In the genomic region with DNA sequence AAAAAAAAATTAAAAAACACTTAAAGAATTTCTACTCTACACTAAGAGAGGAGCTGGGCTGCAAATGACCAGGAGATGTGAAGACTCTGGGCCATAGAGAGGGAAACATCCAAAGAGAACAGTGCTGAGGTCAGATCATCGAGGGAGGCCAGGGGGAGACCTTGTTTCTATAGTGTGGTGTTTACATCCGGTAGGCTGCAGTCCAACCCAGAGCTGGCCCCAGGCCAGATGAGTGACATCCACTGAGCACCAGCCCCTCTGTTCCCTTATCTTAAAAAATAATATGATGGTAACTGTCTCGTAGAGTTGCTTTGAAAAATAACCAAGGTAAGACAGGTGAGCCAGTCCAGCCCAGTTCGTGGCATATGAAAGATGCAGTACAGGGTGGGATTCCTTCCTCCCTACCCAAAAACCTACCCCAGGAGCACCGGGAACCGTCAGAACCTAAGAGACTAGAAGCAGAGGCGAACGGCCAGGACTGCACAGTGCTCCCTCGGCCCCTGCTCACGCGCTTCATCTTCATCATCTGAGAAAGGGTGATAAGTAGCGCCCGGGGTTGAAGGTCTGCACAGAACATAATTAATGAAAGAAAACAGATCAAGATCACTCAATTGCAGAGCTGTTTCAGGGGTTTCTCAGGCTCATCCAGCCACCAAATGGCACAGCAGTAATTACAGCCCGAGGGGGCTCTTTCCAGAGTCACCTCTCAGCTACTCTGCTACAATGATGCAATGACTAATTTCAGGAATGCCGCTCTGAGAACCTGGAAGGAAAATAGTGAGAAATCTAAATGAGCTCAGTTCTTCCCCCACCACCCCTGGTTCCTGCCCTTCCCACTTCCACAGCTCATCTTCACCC, we compare ENCODE assay signal across 17 mouse cellular contexts. TPM values are rescaled to one million over a fixed set of nuclear protein-coding genes. Genes with fewer than 3 reads are reported as not detected.
DNase-seq lines count a peak whose midpoint lies in the region; ATAC-seq and TF ChIP-seq lines count a peak whose summit lies in the region.
"Had no signal": no experiment of that assay in that cellular context is flagged by ENCODE, and none has a peak within 500 bp of the region (broad histone marks: within the 10 kb centered on the region; RNA-seq: fewer than 3 reads in every experiment).

No protein-coding gene starts in this region.

- 43% methylated on average over 15 of the region's 15 CpGs for WGBS in kidney, embryonic 15.5 days
- WGBS in lung, adult 2 months: 45% methylated on average over 15 of the region's 15 CpGs
- 57% methylated on average over 15 of the region's 15 CpGs for WGBS in hindbrain, embryonic 14.5 days
- WGBS in midbrain, embryonic 14.5 days: 69% methylated on average over 15 of the region's 15 CpGs
- 47% methylated on average over 15 of the region's 15 CpGs for WGBS in stomach, postnatal 0 days

- 0 out of 2 replicates have a peak overlapping the region, but pooled peaks have one; percentile 2 for H3K27ac ChIP-seq in kidney, embryonic 15.5 days
- no peak overlapping the region for H3K27ac ChIP-seq in hindbrain, embryonic 14.5 days
- H3K27ac ChIP-seq in midbrain, embryonic 14.5 days (replicated peaks; ENCODE audit: low read depth, low read length): peak overlapping the region; percentile 45; the same call in 1 of the 2 replicates
- H3K27ac ChIP-seq in stomach, postnatal 0 days (replicated peaks): no peak overlapping the region
- H3K27ac ChIP-seq: embryonic facial prominence, embryonic 10.5 days; forebrain, embryonic 15.5 days; liver, embryonic 12.5 days had no signal

- no peak overlapping the region for H3K4me2 ChIP-seq in kidney, embryonic 15.5 days
- H3K4me2 ChIP-seq in hindbrain, embryonic 14.5 days (replicated peaks): no peak overlapping the region
- no peak overlapping the region for H3K4me2 ChIP-seq in midbrain, embryonic 14.5 days (ENCODE audit: low read length)
- H3K4me2 ChIP-seq in stomach, postnatal 0 days (replicated peaks; ENCODE audit: low read depth): no peak overlapping the region
- H3K4me2 ChIP-seq: forebrain, embryonic 15.5 days; liver, embryonic 12.5 days had no signal

- H3K36me3 ChIP-seq in kidney, embryonic 15.5 days: no peaks in the 10 kb centered on the region
- no peaks in the 10 kb centered on the region for H3K36me3 ChIP-seq in hindbrain, embryonic 14.5 days (replicated peaks; ENCODE audit: control insufficient read depth, insufficient read depth)
- H3K36me3 ChIP-seq in midbrain, embryonic 14.5 days (ENCODE audit: control insufficient read depth, insufficient read depth, low read length): no peaks in the 10 kb centered on the region
- no peaks in the 10 kb centered on the region for H3K36me3 ChIP-seq in stomach, postnatal 0 days (ENCODE audit: control insufficient read depth, insufficient read depth, low read length)
- H3K36me3 ChIP-seq: embryonic facial prominence, embryonic 10.5 days; forebrain, embryonic 15.5 days; liver, embryonic 12.5 days had no signal

- H3K9me3 ChIP-seq in kidney, embryonic 15.5 days (replicated peaks): no peaks in the 10 kb centered on the region
- H3K9me3 ChIP-seq in hindbrain, embryonic 14.5 days (ENCODE audit: control insufficient read depth, low read length): no peaks in the 10 kb centered on the region
- H3K9me3 ChIP-seq in midbrain, embryonic 14.5 days (ENCODE audit: control insufficient read depth, low read length): no peaks in the 10 kb centered on the region
- no peaks in the 10 kb centered on the region for H3K9me3 ChIP-seq in stomach, postnatal 0 days (ENCODE audit: control insufficient read depth, low read length)
- H3K9me3 ChIP-seq: embryonic facial prominence, embryonic 10.5 days; forebrain, embryonic 15.5 days; liver, embryonic 12.5 days had no signal

- TF ChIP-seq POLR2A in lung, adult 2 months (IDR thresholded peaks at IDR 0.05; ENCODE audit: borderline replicate concordance, extremely low read depth, low read depth, low read length): no peak

- no peak overlapping the region for H3K9ac ChIP-seq in kidney, embryonic 15.5 days
- no peak overlapping the region for H3K9ac ChIP-seq in hindbrain, embryonic 14.5 days
- H3K9ac ChIP-seq in midbrain, embryonic 14.5 days (replicated peaks; ENCODE audit: low read length): no peak overlapping the region
- no peak overlapping the region for H3K9ac ChIP-seq in stomach, postnatal 0 days (ENCODE audit: low read length)
- H3K9ac ChIP-seq: forebrain, embryonic 15.5 days; liver, embryonic 12.5 days had no signal

- H3K4me1 ChIP-seq in kidney, embryonic 15.5 days: peaks cover 15% of the 10 kb centered on the region
- no peaks in the 10 kb centered on the region for H3K4me1 ChIP-seq in lung, adult 2 months (ENCODE audit: control insufficient read depth, insufficient read depth, low read length)
- no peaks in the 10 kb centered on the region for H3K4me1 ChIP-seq in hindbrain, embryonic 14.5 days (replicated peaks; ENCODE audit: control insufficient read depth, insufficient read depth, low read length)
- H3K4me1 ChIP-seq in midbrain, embryonic 14.5 days (ENCODE audit: control insufficient read depth, insufficient read depth, low read length): 0 out of 2 replicates have a peak, but pooled peaks cover 4% of the 10 kb centered on the region
- H3K4me1 ChIP-seq in stomach, postnatal 0 days (replicated peaks; ENCODE audit: control insufficient read depth, insufficient read depth): no peaks in the 10 kb centered on the region
- H3K4me1 ChIP-seq: forebrain, embryonic 15.5 days; liver, embryonic 12.5 days had no signal

- ATAC-seq in kidney, embryonic 15.5 days (replicated peaks; ENCODE audit: low FRiP score): 0 out of 2 replicates have a peak, but pooled peaks have one; percentile 9
- 0 out of 2 replicates have a peak, but pooled peaks have one; percentile 14 for ATAC-seq in hindbrain, embryonic 14.5 days (ENCODE audit: low FRiP score)
- 0 out of 2 replicates have a peak, but pooled peaks have one; percentile 17 for ATAC-seq in midbrain, embryonic 14.5 days (ENCODE audit: low FRiP score, low TSS enrichment)
- no peak for ATAC-seq in stomach, postnatal 0 days (ENCODE audit: low FRiP score, low TSS enrichment)
- ATAC-seq: forebrain, embryonic 15.5 days; liver, embryonic 12.5 days had no signal

- H3K27me3 ChIP-seq in kidney, embryonic 15.5 days: no peaks in the 10 kb centered on the region
- no peaks in the 10 kb centered on the region for H3K27me3 ChIP-seq in hindbrain, embryonic 14.5 days (ENCODE audit: control insufficient read depth, insufficient read depth, low read length)
- H3K27me3 ChIP-seq in midbrain, embryonic 14.5 days (ENCODE audit: control insufficient read depth, insufficient read depth, low read length): no peaks in the 10 kb centered on the region
- H3K27me3 ChIP-seq in stomach, postnatal 0 days (ENCODE audit: control insufficient read depth, insufficient read depth, low read length): no peaks in the 10 kb centered on the region
- H3K27me3 ChIP-seq: forebrain, embryonic 15.5 days; liver, embryonic 12.5 days had no signal

- TF ChIP-seq CTCF in lung, adult 2 months (IDR thresholded peaks at IDR 0.05; ENCODE audit: insufficient read depth, low read length): no peak
- no peak for TF ChIP-seq CTCF in stomach, postnatal 0 days (IDR thresholded peaks at IDR 0.05; ENCODE audit: low read depth)

- TF ChIP-seq EP300 in stomach, postnatal 0 days (optimal IDR thresholded peaks at IDR 0.05): no peak

- H3K4me3 ChIP-seq in kidney, embryonic 15.5 days (replicated peaks): no peak overlapping the region
- H3K4me3 ChIP-seq in lung, adult 2 months (replicated peaks; ENCODE audit: extremely low read depth, low read depth, low read length): no peak overlapping the region
- no peak overlapping the region for H3K4me3 ChIP-seq in hindbrain, embryonic 14.5 days (replicated peaks; ENCODE audit: low read length)
- H3K4me3 ChIP-seq in midbrain, embryonic 14.5 days (replicated peaks; ENCODE audit: low read depth, low read length): no peak overlapping the region
- H3K4me3 ChIP-seq in stomach, postnatal 0 days (ENCODE audit: low read depth, low read length): no peak overlapping the region
- H3K4me3 ChIP-seq: embryonic facial prominence, embryonic 10.5 days; forebrain, embryonic 15.5 days; liver, embryonic 12.5 days had no signal

- DNase-seq in kidney, adult 11 months: no peak
- DNase-seq in lung, postnatal 10 days: peak; percentile 48
- no peak for DNase-seq in lung, adult 2 months
- no peak for DNase-seq in hindbrain, embryonic 14.5 days (ENCODE audit: low spot score)
- peak; percentile 42 for DNase-seq in midbrain, embryonic 14.5 days
- DNase-seq in adrenal gland, adult 8-10 months: no peak
- no peak for DNase-seq in stomach, postnatal 0 days (ENCODE audit: low spot score)
- DNase-seq: adrenal gland, adult 2 months; cerebellum, adult 11 months; cerebellum, postnatal 14 days; heart, adult 18-20 months; layer of hippocampus, postnatal 36 days; thymus, adult 18-20 months had no signal

RNA-seq across cellular contexts. Expression of a gene that starts 9.4 kb away (rescaled TPM):
- 1.5 and 2.8 TPM in 2 replicates for polyA plus RNA-seq in kidney, embryonic 15.5 days (2015; fragmentation: Nextera tagmentation; extraction: Ambion mirVana)
- 32.8 and 55.4 TPM in 2 replicates for polyA plus RNA-seq in lung, adult 2 months (2012; rRNA removed)
- polyA plus RNA-seq in hindbrain, embryonic 14.5 days (2014; fragmentation: Nextera tagmentation; extraction: Ambion mirVana): not detected in 2 replicates
- polyA plus RNA-seq in midbrain, embryonic 14.5 days (2014; fragmentation: Nextera tagmentation; extraction: Ambion mirVana): not detected in 2 replicates
- total RNA-seq in adrenal gland, adult 8-10 months (2022): not detected
- 14.2 and 14.4 TPM in 2 replicates for polyA plus RNA-seq in stomach, postnatal 0 days (2015; fragmentation: Nextera tagmentation; extraction: Ambion mirVana)
- total RNA-seq: adrenal gland, adult 2 months; heart, adult 18-20 months had no signal
- polyA plus RNA-seq: adrenal gland, adult 2 months; forebrain, embryonic 15.5 days; liver, embryonic 12.5 days had no signal

Comparison
In these comparisons a context has a peak if more than half of its experiments do, and no peak if none do; other contexts are left out.
1. DNase-seq: peak in lung, postnatal 10 days (single experiment) and midbrain, embryonic 14.5 days (single experiment); none in kidney, adult 11 months (single experiment), lung, adult 2 months (single experiment), hindbrain, embryonic 14.5 days (single experiment), adrenal gland, adult 8-10 months (single experiment) and stomach, postnatal 0 days (single experiment).
2. H3K27ac ChIP-seq: peak in kidney, embryonic 15.5 days (single experiment) and midbrain, embryonic 14.5 days (single experiment); none in hindbrain, embryonic 14.5 days (single experiment) and stomach, postnatal 0 days (single experiment).